Mouse (Mus musculus): ENCODE data around the gene Noct. TPM values are rescaled to one million over a fixed set of nuclear protein-coding genes. Genes with fewer than 3 reads are reported as not detected.

The Noct gene
- polyA plus RNA-seq, 1 experiment from 2014 or later = 15.1 TPM

DNA sequence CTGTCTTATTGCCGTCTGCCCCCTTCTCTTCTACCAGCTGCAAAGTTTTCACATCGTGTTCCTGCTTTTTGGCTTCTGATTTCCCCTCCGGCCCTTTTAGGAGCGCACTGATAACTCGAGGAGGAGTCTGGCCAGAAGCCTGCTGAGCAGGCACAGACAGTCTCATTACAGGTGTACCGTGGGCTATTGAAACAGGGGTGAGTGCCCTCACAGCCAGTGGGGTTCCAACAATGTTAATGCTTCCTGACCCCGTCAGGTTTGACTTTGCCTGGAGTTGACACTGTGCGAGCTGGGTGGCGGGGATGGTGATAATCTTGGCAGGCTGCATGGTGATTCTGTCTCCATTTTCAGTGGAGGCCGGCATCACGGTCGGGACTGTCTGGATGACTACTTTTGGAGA lies 32.2 kb downstream of the Noct start:
- Histone ChIP-seq H3K4me1 (ENCODE audit: control insufficient read depth, insufficient read depth, low read length) (no peaks in the 10 kb centered on the region), H3K36me3 (ENCODE audit: control insufficient read depth, insufficient read depth, low read length) (peaks cover 10% of the 10 kb centered on the region), H3K27ac (ENCODE audit: low read depth, low read length) (no peak overlapping the region), H3K9me3 (ENCODE audit: control insufficient read depth, low read length) (no peaks in the 10 kb centered on the region), H3K4me2 (ENCODE audit: low read depth) (no peak overlapping the region), H3K27me3 (ENCODE audit: control insufficient read depth, insufficient read depth, low read length) (no peaks in the 10 kb centered on the region), H3K4me3 (ENCODE audit: low read depth, low read length) (no peak overlapping the region), H3K9ac (ENCODE audit: low read length) (no peak overlapping the region)
- DNase-seq (ENCODE audit: low spot score) = no peak
- no peak for ATAC-seq (ENCODE audit: insufficient read depth, low FRiP score, low TSS enrichment)
- 92% methylated on average over 12 of the region's 12 CpGs for WGBS

DNA sequence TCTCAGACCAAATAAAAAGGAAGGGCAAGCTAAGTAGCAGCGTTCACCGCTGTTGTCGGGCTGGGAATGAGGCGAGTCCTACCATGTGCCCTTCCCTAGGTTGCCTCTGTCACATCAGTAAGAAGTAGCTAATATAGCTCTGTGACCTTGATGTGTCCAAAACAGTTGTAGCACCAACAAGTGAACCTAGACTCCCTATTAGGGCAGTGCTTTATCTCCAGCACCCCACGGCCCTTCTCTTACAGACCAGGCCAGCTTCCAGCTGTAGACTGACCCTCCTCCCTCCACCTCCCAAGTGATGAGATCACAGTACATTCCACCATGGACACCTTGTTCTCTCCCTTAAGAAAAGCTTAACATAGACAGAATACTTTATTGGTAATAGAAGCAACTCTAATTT lies 33.8 kb downstream of the Noct start:
- Histone ChIP-seq H3K4me2 (ENCODE audit: low read depth) (no peak overlapping the region), H3K27me3 (ENCODE audit: control insufficient read depth, insufficient read depth, low read length) (no peaks in the 10 kb centered on the region), H3K4me3 (ENCODE audit: low read depth, low read length) (no peak overlapping the region), H3K36me3 (ENCODE audit: control insufficient read depth, insufficient read depth, low read length) (peaks cover 10% of the 10 kb centered on the region), H3K9ac (ENCODE audit: low read length) (no peak overlapping the region), H3K4me1 (ENCODE audit: control insufficient read depth, insufficient read depth, low read length) (no peaks in the 10 kb centered on the region), H3K9me3 (ENCODE audit: control insufficient read depth, low read length) (no peaks in the 10 kb centered on the region), H3K27ac (ENCODE audit: low read depth, low read length) (no peak overlapping the region)
- ATAC-seq (ENCODE audit: insufficient read depth, low FRiP score, low TSS enrichment) (no peak), DNase-seq (ENCODE audit: low spot score) (no peak)
- 93% methylated on average over 5 of the region's 5 CpGs for WGBS

DNA sequence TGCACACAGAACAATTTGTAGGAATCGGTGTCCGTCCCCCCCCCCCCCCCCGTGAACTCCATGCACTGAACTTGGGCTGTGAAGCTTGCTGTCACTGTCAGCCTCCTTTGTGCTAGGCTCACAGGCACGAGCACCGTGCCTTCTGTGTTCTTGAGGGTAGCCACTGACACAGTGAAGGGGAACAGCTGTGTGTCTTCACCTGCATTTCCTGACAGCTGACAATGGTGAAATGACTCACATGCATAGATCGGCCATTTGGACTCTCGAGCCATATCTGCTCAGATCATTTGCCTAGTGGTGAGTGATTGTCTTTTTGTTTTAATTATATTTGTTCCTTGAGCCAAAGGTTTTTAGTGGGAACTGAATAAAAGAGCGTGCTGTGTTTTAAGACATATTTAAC lies 38.7 kb downstream of the Noct start:
- H3K27ac ChIP-seq (ENCODE audit: low read depth, low read length) = no peak overlapping the region
- H3K9me3 ChIP-seq (ENCODE audit: control insufficient read depth, low read length) = no peaks in the 10 kb centered on the region
- H3K4me1 ChIP-seq (ENCODE audit: control insufficient read depth, insufficient read depth, low read length) = no peaks in the 10 kb centered on the region
- DNase-seq (ENCODE audit: low spot score) (no peak), ATAC-seq (ENCODE audit: insufficient read depth, low FRiP score, low TSS enrichment) (no peak)
- no peak overlapping the region for H3K9ac ChIP-seq (ENCODE audit: low read length)
- H3K27me3 ChIP-seq (ENCODE audit: control insufficient read depth, insufficient read depth, low read length) = no peaks in the 10 kb centered on the region
- peaks cover 10% of the 10 kb centered on the region for H3K36me3 ChIP-seq (ENCODE audit: control insufficient read depth, insufficient read depth, low read length)
- WGBS = 91% methylated on average over 8 of the region's 8 CpGs
- no peak overlapping the region for H3K4me2 ChIP-seq (ENCODE audit: low read depth)
- H3K4me3 ChIP-seq (ENCODE audit: low read depth, low read length) = no peak overlapping the region

DNA sequence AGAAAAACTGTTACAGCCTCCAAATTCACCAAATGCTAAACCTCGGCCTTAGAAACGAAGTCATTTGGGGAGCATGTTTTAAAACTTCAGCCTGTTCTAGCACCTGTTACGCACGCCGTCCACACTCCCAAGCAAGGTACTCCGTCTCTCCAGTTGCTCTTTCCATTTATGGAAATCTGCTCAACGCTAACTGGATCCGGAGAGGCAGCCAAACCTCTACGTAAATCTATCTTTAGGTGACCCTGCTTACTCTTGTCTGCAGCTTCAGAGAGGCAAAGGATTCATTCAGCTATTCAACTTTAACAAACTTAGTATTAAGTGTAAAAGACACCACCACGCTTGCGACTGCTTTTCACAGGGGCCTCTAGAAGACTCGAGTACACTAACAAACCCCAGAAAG lies 44.2 kb downstream of the Noct start:
- WGBS = 89% methylated on average over 12 of the region's 12 CpGs
- peaks cover 4% of the 10 kb centered on the region for H3K36me3 ChIP-seq (ENCODE audit: control insufficient read depth, insufficient read depth, low read length)
- no peak overlapping the region for H3K4me2 ChIP-seq (ENCODE audit: low read depth)
- H3K27ac ChIP-seq (ENCODE audit: low read depth, low read length) = no peak overlapping the region
- H3K4me1 ChIP-seq (ENCODE audit: control insufficient read depth, insufficient read depth, low read length) = no peaks in the 10 kb centered on the region
- H3K4me3 ChIP-seq (ENCODE audit: low read depth, low read length) = no peak overlapping the region
- no peaks in the 10 kb centered on the region for H3K27me3 ChIP-seq (ENCODE audit: control insufficient read depth, insufficient read depth, low read length)
- ATAC-seq (ENCODE audit: insufficient read depth, low FRiP score, low TSS enrichment) (no peak), DNase-seq (ENCODE audit: low spot score) (no peak)
- no peak overlapping the region for H3K9ac ChIP-seq (ENCODE audit: low read length)
- no peaks in the 10 kb centered on the region for H3K9me3 ChIP-seq (ENCODE audit: control insufficient read depth, low read length)

DNA sequence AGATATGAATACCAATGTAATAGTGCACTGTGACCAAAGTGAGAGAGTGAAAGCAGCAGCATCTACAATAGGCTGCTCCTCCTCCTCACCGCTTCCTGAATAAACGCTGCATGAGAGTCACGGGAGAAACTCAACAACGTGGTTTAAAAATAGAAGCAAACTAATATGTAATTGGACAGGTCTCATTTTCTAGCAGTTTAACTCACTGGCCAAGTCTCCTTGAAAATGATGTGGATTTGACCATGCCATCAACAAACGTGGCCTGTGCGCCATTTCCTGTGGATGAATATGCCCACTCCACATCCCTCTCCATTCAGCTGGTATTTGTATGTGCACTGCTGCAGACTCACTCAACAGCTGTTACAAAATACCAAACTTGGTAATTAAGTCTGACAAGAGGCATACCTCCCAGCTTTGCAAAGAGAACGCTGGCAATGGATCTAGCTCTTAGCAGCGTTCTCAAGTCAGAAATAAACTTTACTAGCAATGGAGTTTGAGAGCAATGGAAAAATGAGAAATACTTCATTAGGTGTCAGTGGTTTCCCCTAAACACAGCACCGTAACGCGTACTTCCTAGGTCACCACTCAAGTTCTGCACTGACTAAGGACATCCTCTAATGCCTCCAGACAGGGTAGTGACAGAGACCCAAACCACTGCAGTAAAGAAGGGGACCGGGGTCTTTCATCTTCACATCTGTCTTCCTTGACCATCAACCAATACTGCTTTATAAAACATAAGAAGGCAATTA lies 46.0 kb downstream of the Noct start:
- no peak for DNase-seq (ENCODE audit: low spot score)
- Histone ChIP-seq H3K4me1 (ENCODE audit: control insufficient read depth, insufficient read depth, low read length) (peaks cover under 1% of the 10 kb centered on the region; the same call in 1 of the 2 replicates), H3K27me3 (ENCODE audit: control insufficient read depth, insufficient read depth, low read length) (no peaks in the 10 kb centered on the region), H3K27ac (ENCODE audit: low read depth, low read length) (no peak overlapping the region), H3K4me2 (ENCODE audit: low read depth) (no peak overlapping the region), H3K9me3 (ENCODE audit: control insufficient read depth, low read length) (no peaks in the 10 kb centered on the region), H3K36me3 (ENCODE audit: control insufficient read depth, insufficient read depth, low read length) (peaks cover under 1% of the 10 kb centered on the region), H3K9ac (ENCODE audit: low read length) (no peak overlapping the region), H3K4me3 (ENCODE audit: low read depth, low read length) (no peak overlapping the region)
- ATAC-seq (ENCODE audit: insufficient read depth, low FRiP score, low TSS enrichment) = no peak
- WGBS = 93% methylated on average over 12 of the region's 12 CpGs

DNA sequence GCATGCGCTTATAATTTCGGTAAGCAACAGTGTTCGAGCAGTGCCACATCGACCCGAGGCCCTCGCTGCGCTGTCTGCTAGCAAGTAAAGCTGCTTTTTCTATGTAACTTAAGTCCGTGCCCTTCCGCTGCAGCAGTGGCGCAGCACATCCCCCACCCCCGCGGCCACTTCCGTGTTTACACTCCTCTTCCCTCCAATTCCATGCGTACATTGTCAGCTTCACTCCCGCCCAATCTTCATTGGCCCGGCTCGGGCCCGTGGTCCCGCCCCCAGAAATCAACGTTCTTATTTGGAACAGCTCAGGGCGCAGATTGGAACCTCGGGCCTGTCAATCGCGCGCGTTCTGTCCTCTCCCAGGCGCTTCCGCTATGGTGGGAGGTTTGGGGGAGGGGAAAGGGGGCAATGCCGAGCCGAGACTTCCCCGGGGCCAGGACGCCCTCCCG lies 51.7 kb downstream of the Noct start:
- Histone ChIP-seq H3K27ac (ENCODE audit: low read depth, low read length) (peak overlapping the region; percentile 94), H3K4me1 (ENCODE audit: control insufficient read depth, insufficient read depth, low read length) (peaks cover 3% of the 10 kb centered on the region; the same call in 1 of the 2 replicates), H3K9me3 (ENCODE audit: control insufficient read depth, low read length) (no peaks in the 10 kb centered on the region), H3K9ac (ENCODE audit: low read length) (peak overlapping the region; percentile 88), H3K27me3 (ENCODE audit: control insufficient read depth, insufficient read depth, low read length) (no peaks in the 10 kb centered on the region), H3K4me3 (ENCODE audit: low read depth, low read length) (peak overlapping the region; percentile 97), H3K4me2 (ENCODE audit: low read depth) (peak overlapping the region; percentile 74), H3K36me3 (ENCODE audit: control insufficient read depth, insufficient read depth, low read length) (no peaks in the 10 kb centered on the region)
- DNase-seq (ENCODE audit: low spot score) (peak; percentile 99), ATAC-seq (ENCODE audit: insufficient read depth, low FRiP score, low TSS enrichment) (peak; percentile 96)
- 0% methylated on average over 33 of the region's 33 CpGs for WGBS

DNA sequence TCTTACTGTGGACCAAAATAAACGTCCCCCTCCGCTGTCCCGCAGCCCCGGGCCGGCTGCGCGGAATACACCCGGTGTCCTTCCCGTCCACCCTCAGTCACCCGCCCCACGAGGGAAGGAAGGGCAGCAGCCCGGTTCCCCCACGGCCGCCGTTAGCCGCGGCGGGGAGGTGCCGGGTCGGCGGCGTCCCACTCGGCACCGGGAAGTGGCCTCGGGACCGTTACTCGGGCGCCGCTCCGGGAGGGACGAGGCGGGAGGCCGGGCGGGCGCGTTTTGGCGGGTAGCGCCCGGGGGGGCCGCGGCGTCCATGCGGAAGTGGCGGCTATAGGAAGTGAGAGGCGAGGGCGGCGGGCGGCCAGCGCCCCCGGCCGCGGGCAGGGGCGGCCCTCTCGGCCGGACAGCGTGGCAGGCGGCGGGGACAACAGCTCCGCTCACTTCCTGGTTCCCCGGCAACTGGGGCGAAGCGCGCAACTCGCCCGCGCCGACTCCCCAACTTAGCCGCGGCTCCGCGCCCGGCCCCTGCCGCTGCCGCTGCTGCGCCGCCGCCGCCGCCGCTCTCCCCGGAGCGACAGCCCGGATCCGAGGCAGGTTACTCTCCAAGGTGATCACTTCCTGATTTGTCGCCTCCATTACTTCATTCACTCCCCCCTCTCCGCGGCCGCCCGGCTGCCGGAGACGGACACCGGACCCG lies 52.3 kb downstream of the Noct start:
- 1% methylated on average over 64 of the region's 93 CpGs for WGBS
- peak overlapping the region; percentile 97 for H3K4me3 ChIP-seq (ENCODE audit: low read depth, low read length)
- ATAC-seq (ENCODE audit: insufficient read depth, low FRiP score, low TSS enrichment) (peak; percentile 38), DNase-seq (ENCODE audit: low spot score) (no peak)
- H3K27ac ChIP-seq (ENCODE audit: low read depth, low read length) = peak overlapping the region; percentile 94
- peaks cover 3% of the 10 kb centered on the region; the same call in 1 of the 2 replicates for H3K4me1 ChIP-seq (ENCODE audit: control insufficient read depth, insufficient read depth, low read length)
- no peaks in the 10 kb centered on the region for H3K36me3 ChIP-seq (ENCODE audit: control insufficient read depth, insufficient read depth, low read length)
- no peaks in the 10 kb centered on the region for H3K27me3 ChIP-seq (ENCODE audit: control insufficient read depth, insufficient read depth, low read length)
- H3K4me2 ChIP-seq (ENCODE audit: low read depth) = peak overlapping the region; percentile 74
- H3K9me3 ChIP-seq (ENCODE audit: control insufficient read depth, low read length) = no peaks in the 10 kb centered on the region
- peak overlapping the region; percentile 88 for H3K9ac ChIP-seq (ENCODE audit: low read length)

DNA sequence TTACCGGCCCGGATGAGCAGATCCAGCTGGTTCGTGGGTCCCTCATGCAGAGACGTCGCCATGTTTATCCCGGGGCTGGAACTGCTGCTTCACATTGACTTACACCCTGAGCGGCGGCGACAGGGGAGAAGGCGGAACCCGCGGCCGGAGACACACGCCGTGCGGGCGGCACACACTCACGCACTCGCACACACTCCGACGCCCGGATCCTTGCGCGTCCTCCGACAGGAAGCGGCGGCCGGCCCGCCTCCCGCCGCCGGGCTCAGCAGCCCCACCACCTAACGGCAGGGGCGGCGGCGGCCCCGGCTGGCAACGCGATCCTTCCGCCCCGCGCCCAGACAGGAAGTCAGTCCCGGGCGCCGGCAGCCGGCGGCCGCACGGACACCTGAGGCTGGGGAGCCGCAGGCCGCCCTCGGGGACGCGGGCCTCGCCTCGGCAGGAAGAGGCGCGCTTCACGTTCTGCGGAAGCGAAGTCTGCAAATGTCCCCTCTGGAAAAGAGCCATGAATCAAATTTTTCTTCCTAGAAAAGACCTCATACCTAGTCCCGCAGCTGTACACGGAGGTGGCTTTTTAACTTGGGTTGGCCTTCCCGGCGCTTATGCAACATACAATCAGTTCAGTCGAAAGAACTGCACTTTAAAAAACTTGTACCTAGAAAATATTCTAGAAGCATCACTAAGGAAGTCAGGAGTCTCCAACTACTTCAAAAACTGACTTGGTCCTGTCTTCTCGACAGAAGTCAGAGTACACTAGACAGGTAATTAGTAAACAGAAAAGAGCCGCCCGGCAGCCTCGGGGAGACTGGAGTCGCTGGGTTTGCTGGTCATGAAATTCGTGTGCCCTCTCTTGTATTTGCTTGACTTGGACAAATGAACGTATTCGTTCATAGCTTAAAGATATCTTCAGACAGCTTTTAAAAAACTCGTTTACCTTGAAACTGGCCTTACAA lies 53.2 kb downstream of the Noct start:
- WGBS = under 1% methylated on average over 75 of the region's 75 CpGs
- ATAC-seq (ENCODE audit: insufficient read depth, low FRiP score, low TSS enrichment) (peak; percentile 67), DNase-seq (ENCODE audit: low spot score) (peak; percentile 89)

More for the DNA sequence above, 53.2 kb downstream of the Noct start:
- Histone ChIP-seq H3K36me3 (ENCODE audit: control insufficient read depth, insufficient read depth, low read length) (no peaks in the 10 kb centered on the region), H3K4me1 (ENCODE audit: control insufficient read depth, insufficient read depth, low read length) (peaks cover 3% of the 10 kb centered on the region; the same call in 1 of the 2 replicates), H3K27me3 (ENCODE audit: control insufficient read depth, insufficient read depth, low read length) (no peaks in the 10 kb centered on the region), H3K4me2 (ENCODE audit: low read depth) (peak overlapping the region; percentile 74), H3K9ac (ENCODE audit: low read length) (peak overlapping the region; percentile 88), H3K4me3 (ENCODE audit: low read depth, low read length) (peak overlapping the region; percentile 97), H3K27ac (ENCODE audit: low read depth, low read length) (peak overlapping the region; percentile 94), H3K9me3 (ENCODE audit: control insufficient read depth, low read length) (no peaks in the 10 kb centered on the region)
